Mouse (Mus musculus) thymus, adult 2 months (tissue): ENCODE data around the gene Myadm. TPM values are rescaled to one million over a fixed set of nuclear protein-coding genes. Genes with fewer than 3 reads are reported as not detected.

Experiments
- DNase-seq: peaks from one replicate; pipeline ENCODE4 v3.0.0; 2021
- H3K27ac ChIP-seq: fragments of 200-500 bp; 2 replicates; pipeline ENCODE4 v1.5.1; 2012; ENCODE audit warnings: low read length, control low read depth; ENCODE audit not compliant: control insufficient read depth, insufficient read depth
- H3K27me3 ChIP-seq: fragments of 200-500 bp; 2 replicates; pipeline ENCODE4 v1.6.1; 2012; ENCODE audit warnings: mild to moderate bottlenecking, low read length, moderate library complexity, mixed read lengths; ENCODE audit not compliant: control insufficient read depth, insufficient read depth
- H3K36me3 ChIP-seq: fragments of 200-500 bp; 2 replicates; pipeline ENCODE4 v1.6.1; 2012; ENCODE audit warnings: mild to moderate bottlenecking, low read length, moderate library complexity; ENCODE audit not compliant: control insufficient read depth, insufficient read depth
- H3K4me1 ChIP-seq: fragments of 200-500 bp; replicated peaks from 2 replicates; pipeline ENCODE4 v1.6.1; 2012; ENCODE audit warnings: low read length; ENCODE audit not compliant: control insufficient read depth, insufficient read depth
- H3K4me3 ChIP-seq: fragments of 200-500 bp; 2 replicates; pipeline ENCODE4 v1.5.1; 2012; ENCODE audit warnings: mild to moderate bottlenecking, low read length, control low read depth, moderate library complexity; ENCODE audit not compliant: control insufficient read depth, insufficient read depth
- CTCF ChIP-seq: fragments of 200-500 bp; IDR thresholded peaks from 2 replicates; pipeline ENCODE4 v1.5.1; 2012; ENCODE audit warnings: mild to moderate bottlenecking, control low read depth, low read length, moderate library complexity, borderline replicate concordance; ENCODE audit not compliant: control insufficient read depth, poor library complexity, insufficient read depth; ENCODE audit errors: extremely low read depth
- POLR2A ChIP-seq: fragments of 200-500 bp; IDR thresholded peaks from 2 replicates; pipeline ENCODE4 v1.6.1; 2012; ENCODE audit warnings: mild to moderate bottlenecking, low read length, control low read depth, moderate library complexity; ENCODE audit not compliant: control insufficient read depth, poor library complexity, insufficient read depth; ENCODE audit errors: extremely low read depth
- WGBS: fragments of 180-500 bp; shearing (Covaris S2); methylation state at CpG from one replicate; pipeline ENCODE4 v1.1.7; 2018; 5-methylcytosine and 5-hydroxymethylcytosine counted together
- polyA plus RNA-seq: library from polyadenylated mRNA; depleted of rRNA; stranded (reverse); fragments of >200 nt; gene quantifications from 2 replicates; pipeline ENCODE4 v1.2.3, GENCODE M21; 2012

Myadm gene
- polyA plus RNA-seq, 1 experiment: 86.4 TPM

- Histone ChIP-seq H3K36me3 (no peaks in the 10 kb centered on the region), H3K27ac (no peak overlapping the region), H3K4me1 (no peaks in the 10 kb centered on the region), H3K27me3 (no peaks in the 10 kb centered on the region), H3K4me3 (no peak overlapping the region)
- no peak for DNase-seq
- TF ChIP-seq POLR2A (no peak), CTCF (no peak)
- 77% methylated on average over 11 of the region's 11 CpGs for WGBS
These were observed 49.5 kb downstream of the Myadm start for GRCm38 (mm10) chr7:3338286-3338935.

GRCm38 (mm10) chr7:3339010-3339409, 50.1 kb downstream of the Myadm start:
- no peaks in the 10 kb centered on the region for H3K36me3 ChIP-seq
- H3K4me1 ChIP-seq: no peaks in the 10 kb centered on the region
- H3K27me3 ChIP-seq: no peaks in the 10 kb centered on the region
- TF ChIP-seq CTCF: no peak
- TF ChIP-seq POLR2A: no peak
- no peak overlapping the region for H3K4me3 ChIP-seq
- no peak for DNase-seq
- WGBS: 88% methylated on average over 11 of the region's 11 CpGs
- no peak overlapping the region for H3K27ac ChIP-seq

- H3K27me3 ChIP-seq: no peaks in the 10 kb centered on the region
- no peaks in the 10 kb centered on the region for H3K4me1 ChIP-seq
- H3K36me3 ChIP-seq: no peaks in the 10 kb centered on the region
- H3K27ac ChIP-seq: no peak overlapping the region
- DNase-seq: no peak
- no peak for TF ChIP-seq CTCF
- no peak for TF ChIP-seq POLR2A
- WGBS: 61% methylated on average over 3 of the region's 3 CpGs
- no peak overlapping the region for H3K4me3 ChIP-seq
These were observed 55.0 kb downstream of the Myadm start for GRCm38 (mm10) chr7:3343861-3344260.

GRCm38 (mm10) chr7:3345301-3345700, 56.4 kb downstream of the Myadm start:
- 91% methylated on average over 3 of the region's 3 CpGs for WGBS
- no peak overlapping the region for H3K4me3 ChIP-seq
- no peaks in the 10 kb centered on the region for H3K27me3 ChIP-seq

GRCm38 (mm10) chr7:3347366-3348287, 58.7 kb downstream of the Myadm start:
- H3K36me3 ChIP-seq: no peaks in the 10 kb centered on the region
- 83% methylated on average over 20 of the region's 20 CpGs for WGBS
- H3K4me1 ChIP-seq: no peaks in the 10 kb centered on the region
- H3K27me3 ChIP-seq: no peaks in the 10 kb centered on the region
- no peak for TF ChIP-seq POLR2A
- no peak overlapping the region for H3K27ac ChIP-seq
- no peak for DNase-seq
- no peak overlapping the region for H3K4me3 ChIP-seq

More at GRCm38 (mm10) chr7:3345301-3345700, 56.4 kb downstream of the Myadm start:
- no peak overlapping the region for H3K27ac ChIP-seq
- no peaks in the 10 kb centered on the region for H3K4me1 ChIP-seq
- DNase-seq: no peak
- TF ChIP-seq CTCF: no peak
- TF ChIP-seq POLR2A: no peak
- H3K36me3 ChIP-seq: no peaks in the 10 kb centered on the region

- Histone ChIP-seq H3K27ac (no peak overlapping the region), H3K4me1 (no peaks in the 10 kb centered on the region), H3K27me3 (no peaks in the 10 kb centered on the region), H3K36me3 (no peaks in the 10 kb centered on the region), H3K4me3 (no peak overlapping the region)
- no peak for TF ChIP-seq CTCF
- no peak for TF ChIP-seq POLR2A
- WGBS: 86% methylated on average over 5 of the region's 5 CpGs
- DNase-seq: no peak
These were observed 59.4 kb downstream of the Myadm start for GRCm38 (mm10) chr7:3348326-3348725.
